Mouse (Mus musculus): ENCODE results near the gene Rtn1.

- TF ChIP-seq CTCF (IDR thresholded peaks at IDR 0.05; ENCODE audit: extremely low read depth, insufficient read length, insufficient replicate concordance, low read depth, low read length) (no peak), POLR2A (IDR thresholded peaks at IDR 0.05; ENCODE audit: low read depth, low read length) (no peak)
Observed at GRCm38 (mm10) chr12:72257000-72257399, 151.9 kb downstream of the Rtn1 start.

Measured in small intestine, adult 2 months (tissue).